In genomic region chrX:51488374-51488773, GRCm38 (mm10) we compare ENCODE assay signal across 34 mouse cellular contexts.
A peak's percentile ranks its signal among the peaks of the same experiment; 100 is the strongest.
DNase-seq lines count a peak whose midpoint lies in the region; ATAC-seq and TF ChIP-seq lines count a peak whose summit lies in the region.
"Had no signal": no experiment of that assay in that cellular context is flagged by ENCODE, and none has a peak within 500 bp of the region (broad histone marks: within the 10 kb centered on the region; RNA-seq: fewer than 3 reads in every experiment).

No protein-coding gene starts in this region.

- DNase-seq in heart, embryonic 10.5 days (ENCODE audit: low spot score) = no peak
- DNase-seq in lung, embryonic 14.5 days = peak; percentile 46
- no peak for DNase-seq in lung, adult 18-20 months
- DNase-seq in brain, embryonic 14.5 days (ENCODE audit: low read depth) = peak; percentile 30
- DNase-seq in retina, postnatal 1 day = peak; percentile 49
- DNase-seq in kidney, adult 9 months = no peak
- DNase-seq: adrenal gland, postnatal 14 days; cerebellum, adult 18-20 months; cerebellum, postnatal 10 days; gastrocnemius, adult 2 months; gastrocnemius, postnatal 36 days; heart, adult 2 months; heart, postnatal 10 days; kidney, adult 8-10 months; kidney, postnatal 10 days; layer of hippocampus, postnatal 36 days; left cerebral cortex, postnatal 4 days; liver, postnatal 0 days; lung, postnatal 10 days; right cerebral cortex, postnatal 4 days; thymus, adult 18-20 months; thymus, postnatal 25 days had no signal

- H3K4me1 ChIP-seq in heart, embryonic 11.5 days (ENCODE audit: control insufficient read depth, insufficient read depth, low read length) = 0 out of 2 replicates have a peak, but pooled peaks cover 3% of the 10 kb centered on the region
- H3K4me1 ChIP-seq in heart, embryonic 10.5 days = no peaks in the 10 kb centered on the region
- H3K4me1 ChIP-seq in lung, embryonic 14.5 days (ENCODE audit: insufficient read depth) = no peaks in the 10 kb centered on the region
- H3K4me1 ChIP-seq: embryonic facial prominence, embryonic 13.5 days; hindbrain, embryonic 10.5 days; hindbrain, embryonic 15.5 days; intestine, embryonic 15.5 days; liver, embryonic 12.5 days; midbrain, embryonic 15.5 days had no signal

- no peak for TF ChIP-seq POLR2A in brain, embryonic 14.5 days (IDR thresholded peaks at IDR 0.05; ENCODE audit: borderline replicate concordance, extremely low read depth, insufficient read depth, insufficient read length, poor library complexity, severe bottlenecking)

- no peak for TF ChIP-seq CTCF in lung, embryonic 14.5 days (IDR thresholded peaks at IDR 0.05; ENCODE audit: low read depth)
- TF ChIP-seq CTCF in brain, embryonic 14.5 days (IDR thresholded peaks at IDR 0.05; ENCODE audit: borderline replicate concordance, extremely low read depth, insufficient read depth, insufficient read length) = no peak

- no peak overlapping the region for H3K4me2 ChIP-seq in heart, embryonic 11.5 days
- no peak overlapping the region for H3K4me2 ChIP-seq in lung, embryonic 14.5 days
- H3K4me2 ChIP-seq: embryonic facial prominence, embryonic 13.5 days; hindbrain, embryonic 15.5 days; intestine, embryonic 15.5 days; liver, embryonic 12.5 days; midbrain, embryonic 15.5 days had no signal

- H3K4me3 ChIP-seq in heart, embryonic 11.5 days (ENCODE audit: low read depth, low read length) = no peak overlapping the region
- H3K4me3 ChIP-seq in heart, embryonic 10.5 days = no peak overlapping the region
- H3K4me3 ChIP-seq in lung, embryonic 14.5 days (ENCODE audit: low read depth, low read length) = no peak overlapping the region
- H3K4me3 ChIP-seq: embryonic facial prominence, embryonic 13.5 days; erythroblast, embryonic 14.5 days; gastrocnemius, adult 2 months; heart, adult 2 months; hindbrain, embryonic 10.5 days; hindbrain, embryonic 15.5 days; intestine, embryonic 15.5 days; liver, embryonic 12.5 days; midbrain, embryonic 15.5 days; myocyte had no signal

- no peaks in the 10 kb centered on the region for H3K36me3 ChIP-seq in heart, embryonic 11.5 days (ENCODE audit: control insufficient read depth, insufficient read depth, low read length)
- H3K36me3 ChIP-seq in heart, embryonic 10.5 days = no peaks in the 10 kb centered on the region
- no peaks in the 10 kb centered on the region for H3K36me3 ChIP-seq in lung, embryonic 14.5 days (ENCODE audit: insufficient read depth)
- H3K36me3 ChIP-seq: embryonic facial prominence, embryonic 13.5 days; hindbrain, embryonic 10.5 days; hindbrain, embryonic 15.5 days; intestine, embryonic 15.5 days; liver, embryonic 12.5 days; midbrain, embryonic 15.5 days had no signal

- no peak for ATAC-seq in heart, embryonic 11.5 days (replicated peaks; ENCODE audit: insufficient number of reproducible peaks, low FRiP score, low TSS enrichment)
- peak; percentile 35; the same call in 1 of the 2 replicates for ATAC-seq in lung, embryonic 14.5 days (ENCODE audit: insufficient read depth)
- ATAC-seq: forebrain, embryonic 16.5 days; intestine, embryonic 15.5 days; liver, embryonic 12.5 days; liver, postnatal 0 days; midbrain, embryonic 15.5 days had no signal

- peak overlapping the region; percentile 50; the same call in 1 of the 2 replicates for H3K27ac ChIP-seq in heart, embryonic 11.5 days (ENCODE audit: low read depth, low read length)
- H3K27ac ChIP-seq in heart, embryonic 10.5 days = no peak overlapping the region
- H3K27ac ChIP-seq in lung, embryonic 14.5 days (ENCODE audit: low read depth) = no peak overlapping the region
- H3K27ac ChIP-seq: embryonic facial prominence, embryonic 13.5 days; gastrocnemius, adult 2 months; heart, adult 2 months; hindbrain, embryonic 10.5 days; hindbrain, embryonic 15.5 days; intestine, embryonic 15.5 days; liver, embryonic 12.5 days; macrophage; midbrain, embryonic 15.5 days; stomach, postnatal 0 days had no signal

- H3K9me3 ChIP-seq in heart, embryonic 11.5 days (replicated peaks; ENCODE audit: control insufficient read depth, low read length) = no peaks in the 10 kb centered on the region
- no peaks in the 10 kb centered on the region for H3K9me3 ChIP-seq in heart, embryonic 10.5 days
- H3K9me3 ChIP-seq in lung, embryonic 14.5 days (ENCODE audit: low read depth, low read length) = no peaks in the 10 kb centered on the region
- H3K9me3 ChIP-seq: embryonic facial prominence, embryonic 13.5 days; hindbrain, embryonic 10.5 days; hindbrain, embryonic 15.5 days; intestine, embryonic 15.5 days; liver, embryonic 12.5 days; midbrain, embryonic 15.5 days had no signal

- no peaks in the 10 kb centered on the region for H3K27me3 ChIP-seq in heart, embryonic 11.5 days (ENCODE audit: control insufficient read depth, insufficient read depth, low read length)
- H3K27me3 ChIP-seq in heart, embryonic 10.5 days (ENCODE audit: insufficient read depth, poor library complexity, severe bottlenecking) = no peaks in the 10 kb centered on the region
- no peaks in the 10 kb centered on the region for H3K27me3 ChIP-seq in lung, embryonic 14.5 days (ENCODE audit: insufficient read depth, low read length)
- H3K27me3 ChIP-seq: hindbrain, embryonic 15.5 days; intestine, embryonic 15.5 days; liver, embryonic 12.5 days; midbrain, embryonic 15.5 days had no signal

- no peak overlapping the region for H3K9ac ChIP-seq in heart, embryonic 11.5 days (ENCODE audit: low read depth, low read length)
- no peak overlapping the region for H3K9ac ChIP-seq in lung, embryonic 14.5 days
- H3K9ac ChIP-seq: embryonic facial prominence, embryonic 13.5 days; hindbrain, embryonic 15.5 days; intestine, embryonic 15.5 days; liver, embryonic 12.5 days; liver, postnatal 0 days; midbrain, embryonic 15.5 days had no signal

Comparison
In these comparisons a context has a peak if more than half of its experiments do, and no peak if none do; other contexts are left out.
1. DNase-seq: peak in lung, embryonic 14.5 days (single experiment), brain, embryonic 14.5 days (single experiment) and retina, postnatal 1 day (single experiment); none in heart, embryonic 10.5 days (single experiment), lung, adult 18-20 months (0 of 2) and kidney, adult 9 months (single experiment).